Mouse (Mus musculus) intestine, embryonic 14.5 days (tissue): ENCODE data around the gene Gm3194. TPM values are rescaled to one million over a fixed set of nuclear protein-coding genes. Genes with fewer than 3 reads are reported as not detected.
"Not testable (repeated sequence)": the region's sequence is repeated elsewhere in the genome, so short reads cannot be mapped to it uniquely, and the experiment has no call there.

Source experiments
- ATAC-seq: fragments of 200-750 bp; cut with Nextera tagmentation; replicated peaks from 2 replicates; pipeline ENCODE4 v1.8.0; 2017; ENCODE audit warnings: low read depth, moderate number of reproducible peaks, moderate TSS enrichment, moderate library complexity; ENCODE audit not compliant: low FRiP score, low TSS enrichment
- DNase-seq: peaks from one replicate; pipeline ENCODE4 v3.0.0-alpha.2; 2018; ENCODE audit warnings: low spot score
- H3K27ac ChIP-seq: fragments of 300-500 bp; sonication (generic); 2 replicates; pipeline ENCODE4 v1.5.1; 2014; ENCODE audit warnings: low read depth, mild to moderate bottlenecking, control low read depth
- H3K27me3 ChIP-seq: fragments of 300-500 bp; sonication (generic); replicated peaks from 2 replicates; pipeline ENCODE4 v1.6.1; 2014; ENCODE audit warnings: low read length, control low read depth; ENCODE audit not compliant: control insufficient read depth, insufficient read depth
- H3K36me3 ChIP-seq: fragments of 300-500 bp; sonication (generic); 2 replicates; pipeline ENCODE4 v1.6.1; 2014; ENCODE audit warnings: low read length, control low read depth; ENCODE audit not compliant: control insufficient read depth, insufficient read depth
- H3K4me1 ChIP-seq: fragments of 300-500 bp; sonication (generic); replicated peaks from 2 replicates; pipeline ENCODE4 v1.6.1; 2014; ENCODE audit warnings: low read length, control low read depth, mixed read lengths; ENCODE audit not compliant: control insufficient read depth, insufficient read depth
- H3K4me2 ChIP-seq: fragments of 300-500 bp; sonication (generic); 2 replicates; pipeline ENCODE4 v1.6.1; 2014; ENCODE audit warnings: low read length
- H3K4me3 ChIP-seq: fragments of 300-500 bp; sonication (generic); 2 replicates; pipeline ENCODE4 v1.5.1; 2014; ENCODE audit warnings: low read depth, low read length, control low read depth, mixed read lengths
- H3K9ac ChIP-seq: fragments of 300-500 bp; sonication (generic); 2 replicates; pipeline ENCODE4 v1.6.1; 2014; ENCODE audit warnings: mild to moderate bottlenecking, low read length
- H3K9me3 ChIP-seq: fragments of 300-500 bp; sonication (generic); 2 replicates; pipeline ENCODE4 v1.6.1; 2016; ENCODE audit warnings: low read length, control low read depth; ENCODE audit not compliant: control insufficient read depth
- WGBS: fragments of 180-500 bp; shearing (Covaris S2); extraction: QIAGEN DNeasy Blood & Tissue Kit; methylation state at CpG from one replicate; pipeline ENCODE4 v1.1.7; 2014; 5-methylcytosine and 5-hydroxymethylcytosine counted together
- polyA plus RNA-seq: library from polyadenylated mRNA; unstranded; fragments of >200 nt; fragmentation: Nextera tagmentation; extraction: Ambion mirVana; gene quantifications from 2 replicates; pipeline ENCODE4 v1.2.1, GENCODE M21; 2014

The Gm3194 gene
- 0.54 and 1.1 TPM in 2 replicates for polyA plus RNA-seq

GRCm38 (mm10) chr14:5455367-5455766 is at the start of gene Gm3194:
Gm3194 (minus strand) TSS chr14:5455467.
- not testable (repeated sequence) for H3K36me3 ChIP-seq, DNase-seq, H3K4me1 ChIP-seq, H3K9ac ChIP-seq, H3K4me3 ChIP-seq, ATAC-seq, H3K27me3 ChIP-seq, H3K27ac ChIP-seq, H3K4me2 ChIP-seq, H3K9me3 ChIP-seq
- whole genome bisulfite sequencing, result no CpG with 5 or more reads among the region's 3 CpGs

DNA sequence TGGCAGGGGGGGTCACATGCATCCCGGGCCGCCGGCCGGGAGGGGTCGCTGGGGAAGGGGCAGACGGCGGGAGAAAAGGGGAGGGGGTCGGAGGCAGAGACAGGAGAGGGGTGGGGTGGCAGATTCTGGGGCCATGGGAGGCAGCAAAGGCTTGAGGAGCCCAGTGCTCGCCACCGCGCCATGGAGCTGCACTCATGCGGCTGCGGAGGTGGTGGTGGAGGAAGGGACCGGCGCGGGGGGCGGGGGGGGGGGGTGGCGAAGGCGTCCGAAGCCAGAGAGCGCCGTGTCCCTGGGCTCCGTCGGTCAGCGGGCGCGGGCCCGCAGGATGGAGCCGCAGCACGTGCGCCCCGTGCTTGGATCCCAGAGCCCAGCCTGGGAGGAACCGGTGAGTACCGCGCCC is 46.1 kb upstream of the Gm3194 start, which contains the start of gene Gm3488:
Gene Gm3488, plus strand, starts transcription at position 301 of the 400 bp plus-strand sequence.
- no CpG with 5 or more reads among the region's 35 CpGs for WGBS
- not testable (repeated sequence) for H3K4me3 ChIP-seq, H3K4me2 ChIP-seq, H3K36me3 ChIP-seq, H3K9ac ChIP-seq, DNase-seq, H3K27ac ChIP-seq, H3K27me3 ChIP-seq, H3K4me1 ChIP-seq, H3K9me3 ChIP-seq, ATAC-seq

GRCm38 (mm10) chr14:5483907-5484306 is 28.6 kb upstream of the Gm3194 start, which contains the start of gene Gm3187:
Gm3187 (plus strand) TSS chr14:5484207.
- H3K4me3 ChIP-seq, H3K36me3 ChIP-seq, H3K27me3 ChIP-seq, ATAC-seq, H3K4me2 ChIP-seq, H3K27ac ChIP-seq, DNase-seq, H3K4me1 ChIP-seq, H3K9ac ChIP-seq, H3K9me3 ChIP-seq: not testable (repeated sequence)
- WGBS, result 92% methylated on average over 4 of the region's 5 CpGs

DNA sequence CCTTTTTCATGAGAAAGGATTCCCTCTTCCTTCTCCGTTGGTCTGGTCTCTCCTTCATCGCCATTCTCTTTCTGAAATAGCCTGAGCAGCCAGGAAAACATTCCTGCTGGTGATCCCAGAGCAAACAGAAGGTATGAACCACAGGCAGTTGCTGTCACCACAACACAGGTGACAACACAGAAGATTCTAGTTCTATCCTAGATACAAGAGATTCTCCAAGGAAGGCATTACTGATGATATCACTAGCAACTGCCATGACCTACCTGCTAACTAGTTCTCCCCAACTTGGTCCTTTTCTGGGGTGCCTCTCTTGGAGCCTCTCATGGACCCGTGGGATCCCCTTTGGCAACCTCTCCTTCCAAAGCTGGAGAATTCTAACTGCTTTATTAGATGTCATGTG is 22.5 kb upstream of the Gm3194 start, which contains the start of gene Gm8246:
Gene Gm8246, minus strand, starts transcription at position 101 of the 400 bp plus-strand sequence.
- H3K27me3 ChIP-seq, H3K27ac ChIP-seq, DNase-seq, ATAC-seq, H3K4me1 ChIP-seq, H3K9me3 ChIP-seq, H3K4me3 ChIP-seq, H3K9ac ChIP-seq, H3K36me3 ChIP-seq, H3K4me2 ChIP-seq: not testable (repeated sequence)
- no CpG with 5 or more reads among the region's 3 CpGs for WGBS

- H3K4me2 ChIP-seq, ATAC-seq: not testable (repeated sequence)
Observed at GRCm38 (mm10) chr14:5460469-5460868, 5.2 kb upstream of the Gm3194 start.

GRCm38 (mm10) chr14:5388949-5389348 is 66.3 kb downstream of the Gm3194 start, which contains the start of gene Gm3500:
Gm3500 (minus strand) TSS chr14:5389049.
- ATAC-seq, H3K9ac ChIP-seq, H3K4me1 ChIP-seq, H3K36me3 ChIP-seq, H3K4me2 ChIP-seq, H3K4me3 ChIP-seq, H3K27me3 ChIP-seq, H3K9me3 ChIP-seq, H3K27ac ChIP-seq, DNase-seq: not testable (repeated sequence)
- no CpG with 5 or more reads among the region's 37 CpGs for WGBS

More at GRCm38 (mm10) chr14:5460469-5460868, 5.2 kb upstream of the Gm3194 start:
- H3K27me3 ChIP-seq, H3K27ac ChIP-seq, H3K9me3 ChIP-seq, H3K36me3 ChIP-seq, H3K9ac ChIP-seq, DNase-seq, H3K4me3 ChIP-seq, H3K4me1 ChIP-seq: not testable (repeated sequence)
- no CpG with 5 or more reads among the region's 19 CpGs for WGBS

Other genes with a start within 250 kb of the Gm3194 start
- gene Gm3526, start 194.9 kb downstream of the Gm3194 start, polyA plus RNA-seq, result not detected in 2 replicates
- not detected in 2 replicates for gene Gm3542, start 120.5 kb downstream of the Gm3194 start, polyA plus RNA-seq
- 0.12 and 0.19 TPM in 2 replicates for gene Gm3500, start 66.4 kb downstream of the Gm3194 start, polyA plus RNA-seq
- not detected in 2 replicates for gene Gm8246, start 22.4 kb upstream of the Gm3194 start, polyA plus RNA-seq
- gene Gm3187, start 28.7 kb upstream of the Gm3194 start, polyA plus RNA-seq, result not detected in 2 replicates
- gene Gm3488, start 46.2 kb upstream of the Gm3194 start, polyA plus RNA-seq, result 0.81 and 1.9 TPM in 2 replicates
- not detected in 2 replicates for gene Gm3532, start 83.0 kb upstream of the Gm3194 start, polyA plus RNA-seq
- gene Gm8265, start 177.6 kb upstream of the Gm3194 start, polyA plus RNA-seq, result not detected in 2 replicates
- gene Gm9603, start 232.0 kb upstream of the Gm3194 start, polyA plus RNA-seq, result not detected in 2 replicates